8 mouse cellular contexts compared by ENCODE assay signal in genomic region chr8:127439392-127440160, GRCm38 (mm10).
A peak's percentile ranks its signal among the peaks of the same experiment; 100 is the strongest.
DNase-seq lines count a peak whose midpoint lies in the region; ATAC-seq lines count a peak whose summit lies in the region.

No protein-coding gene starts in this region.

- H3K36me3 ChIP-seq in midbrain, embryonic 11.5 days (ENCODE audit: control insufficient read depth, insufficient read depth, low read length): no peaks in the 10 kb centered on the region

- 0 out of 2 replicates have a peak, but pooled peaks cover 2% of the 10 kb centered on the region for H3K4me1 ChIP-seq in midbrain, embryonic 11.5 days (ENCODE audit: control insufficient read depth, insufficient read depth, low read length)

- H3K9ac ChIP-seq in midbrain, embryonic 11.5 days (ENCODE audit: low read length): no peak overlapping the region

- peak; percentile 24 to 28 for DNase-seq in frontal cortex, postnatal 36 days (ENCODE audit: low spot score in 2 of 2)
- no peak for DNase-seq in frontal cortex, postnatal 25 days (ENCODE audit: low spot score in 2 of 2)
- DNase-seq in gastrocnemius, postnatal 14 days: peak; percentile 39
- DNase-seq in kidney, adult 11 months: peak; percentile 64
- DNase-seq in left cerebral cortex, postnatal 36 days (ENCODE audit: low spot score in 2 of 2): peak; percentile 33 to 50
- DNase-seq in midbrain, embryonic 11.5 days (ENCODE audit: low spot score, missing footprints): no peak
- no peak for DNase-seq in spleen, adult 18-20 months
- DNase-seq in cerebellum, adult 11-12 months: no peak

- ATAC-seq in midbrain, embryonic 11.5 days (ENCODE audit: low FRiP score): 0 out of 2 replicates have a peak, but pooled peaks have one; percentile 19

- H3K27ac ChIP-seq in midbrain, embryonic 11.5 days (ENCODE audit: low read depth, low read length): no peak overlapping the region

- intact Hi-C loops in gastrocnemius, postnatal 14 days (cut with DNase I; ENCODE audit: low total_unique reads): loop anchor here (10.0 kb wide), 2 partner anchors 925 to 1045 kb away; no protein-coding TSS in a partner anchor
- intact Hi-C loops in left cerebral cortex, postnatal 36 days (cut with DNase I): loop anchor here (5.0 kb wide), 1 partner anchor 918 kb away; the partner anchor contains the start of gene Nrp1

- 58% methylated on average over 10 of the region's 10 CpGs for WGBS in midbrain, embryonic 11.5 days

- no peak overlapping the region for H3K4me2 ChIP-seq in midbrain, embryonic 11.5 days

- no peaks in the 10 kb centered on the region for H3K9me3 ChIP-seq in midbrain, embryonic 11.5 days (ENCODE audit: control insufficient read depth, low read length)

- no peak overlapping the region for H3K4me3 ChIP-seq in midbrain, embryonic 11.5 days (ENCODE audit: low read depth, low read length)

- H3K27me3 ChIP-seq in midbrain, embryonic 11.5 days (ENCODE audit: control insufficient read depth, insufficient read depth, low read length): no peaks in the 10 kb centered on the region

Comparison
In these comparisons a context has a peak if more than half of its experiments do, and no peak if none do; other contexts are left out.
1. DNase-seq: peak in frontal cortex, postnatal 36 days (2 of 2), gastrocnemius, postnatal 14 days (single experiment), kidney, adult 11 months (single experiment) and left cerebral cortex, postnatal 36 days (2 of 2); none in frontal cortex, postnatal 25 days (0 of 2), midbrain, embryonic 11.5 days (single experiment), spleen, adult 18-20 months (0 of 2) and cerebellum, adult 11-12 months (single experiment).